Mouse (Mus musculus) adrenal gland, postnatal 25 days (tissue): ENCODE measurements around the gene Glt1d1. TPM values are rescaled to one million over a fixed set of nuclear protein-coding genes. Genes with fewer than 3 reads are reported as not detected.

Source experiments
- total RNA-seq: library from RNA; stranded (reverse); gene quantifications from 2 replicates; pipeline ENCODE4 v1.2.3, GENCODE M21; 2021

The Glt1d1 gene
- total RNA-seq, 1 experiment from 2014 or later: 0.33 TPM

Other genes starting within 250 kb of the Glt1d1 start
- 15.6 and 23.6 TPM in 2 replicates for gene Slc15a4, start 635 bp downstream of the Glt1d1 start, total RNA-seq